Mouse (Mus musculus) hindbrain, embryonic 11.5 days (tissue): Measurements from ENCODE around the gene Ier5l. TPM values are rescaled to one million over a fixed set of nuclear protein-coding genes. Genes with fewer than 3 reads are reported as not detected.

Experiments
- ATAC-seq: fragments of 200-750 bp; cut with Nextera tagmentation; 2 replicates; pipeline ENCODE4 v1.8.0; 2017; ENCODE audit warnings: mild to moderate bottlenecking, moderate TSS enrichment, moderate library complexity; ENCODE audit not compliant: low FRiP score
- DNase-seq: peaks from one replicate; pipeline ENCODE4 v3.0.0-alpha.2; 2015; ENCODE audit warnings: low spot score
- H3K27ac ChIP-seq: fragments of 300-500 bp; sonication (generic); 2 replicates; pipeline ENCODE4 v1.5.1; 2014; ENCODE audit warnings: mild to moderate bottlenecking, low read depth, low read length
- H3K27me3 ChIP-seq: fragments of 300-500 bp; sonication (generic); 2 replicates; pipeline ENCODE4 v1.6.1; 2014; ENCODE audit warnings: mild to moderate bottlenecking, low read length, moderate library complexity, mixed read lengths; ENCODE audit not compliant: control insufficient read depth, insufficient read depth
- H3K36me3 ChIP-seq: fragments of 300-500 bp; sonication (generic); 2 replicates; pipeline ENCODE4 v1.6.1; 2014; ENCODE audit warnings: mild to moderate bottlenecking, low read length, moderate library complexity, mixed read lengths; ENCODE audit not compliant: control insufficient read depth, insufficient read depth
- H3K4me1 ChIP-seq: fragments of 300-500 bp; sonication (generic); replicated peaks from 2 replicates; pipeline ENCODE4 v1.6.1; 2014; ENCODE audit warnings: low read length, mixed read lengths; ENCODE audit not compliant: control insufficient read depth, insufficient read depth
- H3K4me2 ChIP-seq: fragments of 300-500 bp; sonication (generic); replicated peaks from 2 replicates; pipeline ENCODE4 v1.6.1; 2014; ENCODE audit warnings: mild to moderate bottlenecking, low read depth, low read length
- H3K4me3 ChIP-seq: fragments of 300-500 bp; sonication (generic); 2 replicates; pipeline ENCODE4 v1.5.1; 2014; ENCODE audit warnings: low read depth, low read length
- H3K9ac ChIP-seq: fragments of 300-500 bp; sonication (generic); 2 replicates; pipeline ENCODE4 v1.6.1; 2014; ENCODE audit warnings: low read depth, low read length
- H3K9me3 ChIP-seq: fragments of 300-500 bp; sonication (generic); 2 replicates; pipeline ENCODE4 v1.6.1; 2016; ENCODE audit warnings: low read length; ENCODE audit not compliant: control insufficient read depth
- WGBS: fragments of 180-500 bp; shearing (Covaris S2); extraction: QIAGEN DNeasy Blood & Tissue Kit; methylation state at CpG from one replicate; pipeline ENCODE4 v1.1.7; 2014; 5-methylcytosine and 5-hydroxymethylcytosine counted together
- polyA plus RNA-seq: library from polyadenylated mRNA; unstranded; fragments of >200 nt; fragmentation: Nextera tagmentation; extraction: Ambion mirVana; gene quantifications from 2 replicates; pipeline ENCODE4 v1.2.1, GENCODE M21; 2014

Ier5l gene
- polyA plus RNA-seq, 1 experiment from 2014 or later, result 6.3 TPM

GRCm38 (mm10) chr2:30463904-30464330 lies 10.1 kb downstream of the Ier5l start:
- ATAC-seq (peak; percentile 75), DNase-seq (peak; percentile 54)
- H3K27me3 ChIP-seq, result 0 out of 2 replicates have a peak, but pooled peaks cover 2% of the 10 kb centered on the region
- peak overlapping the region; percentile 14; the same call in 1 of the 2 replicates for H3K4me3 ChIP-seq
- H3K36me3 ChIP-seq, result no peaks in the 10 kb centered on the region
- H3K9me3 ChIP-seq, result no peaks in the 10 kb centered on the region
- 3% methylated on average over 9 of the region's 9 CpGs for WGBS
- peak overlapping the region; percentile 36 for H3K4me2 ChIP-seq
- peaks cover 6% of the 10 kb centered on the region for H3K4me1 ChIP-seq
- H3K27ac ChIP-seq, result no peak overlapping the region
- H3K9ac ChIP-seq, result no peak overlapping the region

DNA sequence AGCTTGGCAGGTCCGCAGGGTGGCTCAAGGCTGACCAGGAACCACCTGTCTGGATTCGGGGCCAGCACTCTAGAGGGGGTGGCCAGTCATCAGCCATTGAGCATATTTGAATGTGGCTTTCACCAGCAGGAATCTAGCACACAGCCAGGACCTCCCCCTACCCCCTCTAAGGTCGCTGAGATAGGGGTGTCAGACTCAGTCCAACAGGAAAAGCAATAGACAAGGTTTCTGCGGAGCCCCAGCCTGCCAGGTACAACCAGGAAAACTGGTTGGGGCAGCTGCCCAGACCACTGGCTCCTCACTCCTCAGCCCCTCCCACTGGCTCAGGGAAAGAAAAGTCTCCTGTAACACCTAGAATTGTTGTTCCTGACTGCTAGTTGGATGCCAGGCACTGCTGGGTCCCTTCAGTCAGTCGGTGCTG lies 10.7 kb downstream of the Ier5l start:
- no peak overlapping the region for H3K9ac ChIP-seq
- 23% methylated on average over 5 of the region's 5 CpGs for WGBS
- ATAC-seq, result no peak
- no peak overlapping the region for H3K27ac ChIP-seq
- H3K27me3 ChIP-seq, result 0 out of 2 replicates have a peak, but pooled peaks cover 2% of the 10 kb centered on the region
- H3K4me3 ChIP-seq, result no peak overlapping the region
- peaks cover 4% of the 10 kb centered on the region for H3K4me1 ChIP-seq
- no peaks in the 10 kb centered on the region for H3K36me3 ChIP-seq
- H3K9me3 ChIP-seq, result no peaks in the 10 kb centered on the region
- no peak overlapping the region; the same call in 1 of the 2 replicates for H3K4me2 ChIP-seq
- no peak for DNase-seq

GRCm38 (mm10) chr2:30459241-30459640 lies 14.8 kb downstream of the Ier5l start:
- Histone ChIP-seq H3K4me3 (no peak overlapping the region), H3K4me1 (peaks cover 7% of the 10 kb centered on the region), H3K27me3 (no peaks in the 10 kb centered on the region), H3K27ac (no peak overlapping the region), H3K9me3 (no peaks in the 10 kb centered on the region), H3K4me2 (no peak overlapping the region), H3K36me3 (no peaks in the 10 kb centered on the region), H3K9ac (no peak overlapping the region)
- 86% methylated on average over 6 of the region's 6 CpGs for WGBS
- DNase-seq (no peak), ATAC-seq (no peak)

DNA sequence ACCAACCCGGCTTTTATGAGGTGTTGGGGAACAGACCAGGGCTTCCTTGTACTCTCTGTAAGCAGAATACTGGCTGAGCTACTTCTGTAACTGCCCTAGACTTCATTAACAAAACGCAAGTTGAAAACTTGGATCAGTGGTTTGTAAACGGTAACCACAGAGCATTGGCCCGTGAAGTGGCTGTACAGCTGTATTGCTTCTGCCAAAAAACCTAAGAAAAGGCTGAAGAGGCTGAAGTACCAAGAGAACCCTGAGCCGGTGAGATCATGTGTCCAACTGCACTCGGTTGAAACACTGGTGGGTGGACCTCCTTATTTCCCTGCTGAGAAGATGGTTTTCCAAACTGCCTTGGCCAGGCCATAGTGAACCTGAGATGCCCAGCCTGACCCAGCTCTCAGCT lies 15.7 kb downstream of the Ier5l start:
- Histone ChIP-seq H3K27ac (no peak overlapping the region), H3K9ac (no peak overlapping the region), H3K4me1 (0 out of 2 replicates have a peak, but pooled peaks cover 3% of the 10 kb centered on the region), H3K36me3 (no peaks in the 10 kb centered on the region), H3K27me3 (no peaks in the 10 kb centered on the region), H3K4me2 (no peak overlapping the region), H3K4me3 (no peak overlapping the region), H3K9me3 (no peaks in the 10 kb centered on the region)
- ATAC-seq (no peak), DNase-seq (no peak)
- 90% methylated on average over 6 of the region's 6 CpGs for WGBS

- no peaks in the 10 kb centered on the region for H3K9me3 ChIP-seq
- ATAC-seq, result no peak
- H3K27me3 ChIP-seq, result no peaks in the 10 kb centered on the region
- peak overlapping the region; percentile 47 for H3K27ac ChIP-seq
- 71% methylated on average over 13 of the region's 13 CpGs for WGBS
- DNase-seq, result no peak
- no peak overlapping the region for H3K4me3 ChIP-seq
- H3K9ac ChIP-seq, result 0 out of 2 replicates have a peak overlapping the region, but pooled peaks have one; percentile 7
- H3K36me3 ChIP-seq, result no peaks in the 10 kb centered on the region
- H3K4me1 ChIP-seq, result 0 out of 2 replicates have a peak, but pooled peaks cover 3% of the 10 kb centered on the region
- H3K4me2 ChIP-seq, result no peak overlapping the region
These were observed 17.7 kb downstream of the Ier5l start for GRCm38 (mm10) chr2:30456104-30456980.

DNA sequence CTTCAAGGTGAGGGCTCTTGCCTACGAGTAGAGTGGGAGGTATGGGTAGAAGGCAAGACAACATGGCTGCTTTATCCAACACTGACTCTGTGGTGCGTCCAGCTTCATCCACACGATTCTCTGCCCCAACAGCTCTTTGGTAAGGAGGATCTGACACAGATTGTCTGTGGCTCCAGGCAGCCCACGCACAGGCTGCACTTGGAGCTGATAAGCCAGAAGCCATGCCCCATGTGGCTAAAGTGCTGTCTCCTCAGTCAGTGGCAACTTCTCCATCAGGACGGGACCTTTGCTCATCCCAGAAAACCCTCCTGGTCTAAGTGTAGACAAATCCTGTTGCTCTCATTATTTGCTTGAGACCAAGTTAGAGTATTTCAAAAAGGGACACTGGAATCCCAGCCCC lies 19.4 kb downstream of the Ier5l start:
- no peaks in the 10 kb centered on the region for H3K27me3 ChIP-seq
- WGBS, result 82% methylated on average over 5 of the region's 5 CpGs
- H3K36me3 ChIP-seq, result peaks cover 4% of the 10 kb centered on the region; the same call in 1 of the 2 replicates
- no peak overlapping the region for H3K4me2 ChIP-seq
- ATAC-seq (no peak), DNase-seq (no peak)
- no peak overlapping the region for H3K9ac ChIP-seq
- 0 out of 2 replicates have a peak, but pooled peaks cover 3% of the 10 kb centered on the region for H3K4me1 ChIP-seq
- peaks cover 5% of the 10 kb centered on the region; the same call in 1 of the 2 replicates for H3K9me3 ChIP-seq
- H3K27ac ChIP-seq, result no peak overlapping the region
- H3K4me3 ChIP-seq, result no peak overlapping the region

GRCm38 (mm10) chr2:30453570-30453969 lies 20.4 kb downstream of the Ier5l start:
- Histone ChIP-seq H3K4me2 (no peak overlapping the region), H3K27me3 (no peaks in the 10 kb centered on the region), H3K4me3 (no peak overlapping the region), H3K4me1 (0 out of 2 replicates have a peak, but pooled peaks cover 3% of the 10 kb centered on the region), H3K36me3 (peaks cover 4% of the 10 kb centered on the region; the same call in 1 of the 2 replicates), H3K9me3 (peaks cover 5% of the 10 kb centered on the region; the same call in 1 of the 2 replicates), H3K9ac (no peak overlapping the region), H3K27ac (no peak overlapping the region; the same call in 1 of the 2 replicates)
- 88% methylated on average over 3 of the region's 3 CpGs for WGBS
- no peak for ATAC-seq
- no peak for DNase-seq

DNA sequence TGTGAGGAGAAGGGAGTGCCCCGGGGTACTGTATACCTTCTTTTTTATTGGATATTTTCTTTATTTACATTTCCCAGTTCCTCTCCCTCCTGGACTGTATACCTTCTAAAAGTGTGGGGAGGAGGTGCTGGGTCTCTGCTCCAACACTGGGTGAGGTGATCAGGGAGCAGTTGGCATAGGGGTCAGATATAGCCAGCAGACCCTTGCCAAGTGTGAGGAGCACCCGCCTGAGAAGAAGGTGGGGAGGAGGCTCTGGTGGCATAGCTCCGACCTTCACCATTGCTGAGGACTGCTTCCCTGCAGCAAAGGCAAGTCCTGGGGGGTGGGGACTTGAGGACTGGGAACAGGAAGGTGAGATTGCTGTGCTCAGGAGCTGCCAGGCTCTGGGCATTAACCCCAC lies 22.5 kb downstream of the Ier5l start:
- DNase-seq (no peak), ATAC-seq (no peak)
- Histone ChIP-seq H3K4me2 (no peak overlapping the region), H3K36me3 (peaks cover 4% of the 10 kb centered on the region; the same call in 1 of the 2 replicates), H3K4me3 (no peak overlapping the region), H3K9me3 (peaks cover 5% of the 10 kb centered on the region; the same call in 1 of the 2 replicates), H3K27ac (no peak overlapping the region), H3K9ac (no peak overlapping the region), H3K4me1 (0 out of 2 replicates have a peak, but pooled peaks cover 1% of the 10 kb centered on the region), H3K27me3 (no peaks in the 10 kb centered on the region)
- 93% methylated on average over 3 of the region's 3 CpGs for WGBS
